In the genomic region with DNA sequence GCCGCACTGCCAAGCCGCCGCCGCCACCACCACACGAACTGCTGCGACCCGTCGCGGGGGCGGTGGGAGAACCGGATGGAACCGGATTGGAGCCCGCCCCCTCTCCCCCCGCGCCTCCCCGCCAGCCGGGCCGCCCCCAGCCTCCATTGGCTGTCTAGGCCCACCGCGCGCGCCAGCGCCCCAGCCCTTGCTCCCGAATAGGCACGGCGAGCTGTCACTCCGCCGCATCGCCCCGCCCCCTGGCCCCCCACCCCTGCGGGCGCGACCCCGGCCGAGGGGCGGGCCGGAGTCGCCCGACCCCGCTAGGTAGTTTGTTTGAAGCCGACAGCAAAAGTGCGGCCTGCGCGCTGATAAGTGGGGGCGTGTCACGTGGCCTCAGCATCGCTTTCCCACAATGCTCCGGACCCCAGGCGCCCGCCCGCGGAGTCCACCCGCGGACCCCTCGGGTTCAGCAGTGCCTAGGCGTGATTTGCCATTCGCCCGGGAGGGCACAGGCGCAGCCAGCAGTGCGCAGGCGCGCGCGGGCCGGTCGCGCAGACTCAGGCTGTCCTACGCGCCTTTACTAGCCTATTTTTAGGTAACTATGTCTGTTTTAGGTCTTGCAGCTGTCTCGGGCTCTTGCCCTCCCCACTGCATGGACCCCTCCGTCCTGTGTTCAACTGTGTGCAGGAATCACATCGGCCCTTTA, we compare ENCODE assay signal across 7 mouse cellular contexts. TPM values are rescaled to one million over a fixed set of nuclear protein-coding genes. Genes with fewer than 3 reads are reported as not detected.
DNase-seq lines count a peak whose midpoint lies in the region; ATAC-seq lines count a peak whose summit lies in the region.

TSS of gene Hmgn1 (minus strand) at position 73 of the 688 bp plus-strand sequence.

- H3K4me1 ChIP-seq in embryonic facial prominence, embryonic 11.5 days (ENCODE audit: control insufficient read depth, insufficient read depth, low read length) = no peaks in the 10 kb centered on the region
- H3K4me1 ChIP-seq in limb, embryonic 11.5 days (ENCODE audit: control insufficient read depth, insufficient read depth, low read length) = peaks cover 9% of the 10 kb centered on the region
- peaks cover 21% of the 10 kb centered on the region for H3K4me1 ChIP-seq in midbrain, embryonic 14.5 days (ENCODE audit: control insufficient read depth, insufficient read depth, low read length)

- H3K27ac ChIP-seq in embryonic facial prominence, embryonic 11.5 days (replicated peaks; ENCODE audit: low read depth, low read length) = peak within 1 kb of the TSS; percentile 94
- H3K27ac ChIP-seq in limb, embryonic 11.5 days (replicated peaks; ENCODE audit: low read depth, low read length) = peak within 1 kb of the TSS; percentile 94
- peak within 1 kb of the TSS; percentile 99 for H3K27ac ChIP-seq in midbrain, embryonic 14.5 days (replicated peaks; ENCODE audit: low read depth, low read length)

- peak; percentile 96 for ATAC-seq in embryonic facial prominence, embryonic 11.5 days (replicated peaks; ENCODE audit: insufficient number of reproducible peaks, low FRiP score, low TSS enrichment, low read depth)
- peak; percentile 97 for ATAC-seq in limb, embryonic 11.5 days (ENCODE audit: insufficient number of reproducible peaks, low FRiP score, low TSS enrichment, low read depth)
- ATAC-seq in midbrain, embryonic 14.5 days (ENCODE audit: low FRiP score, low TSS enrichment) = peak; percentile 98

- peaks cover 21% of the 10 kb centered on the region for H3K36me3 ChIP-seq in embryonic facial prominence, embryonic 11.5 days (replicated peaks; ENCODE audit: control insufficient read depth, insufficient read depth, low read depth, low read length)
- H3K36me3 ChIP-seq in limb, embryonic 11.5 days (ENCODE audit: control insufficient read depth, insufficient read depth, low read length) = peaks cover 17% of the 10 kb centered on the region
- H3K36me3 ChIP-seq in midbrain, embryonic 14.5 days (ENCODE audit: control insufficient read depth, insufficient read depth, low read length) = peaks cover 36% of the 10 kb centered on the region

- peak within 1 kb of the TSS; percentile 67 for H3K4me2 ChIP-seq in embryonic facial prominence, embryonic 11.5 days (ENCODE audit: low read depth, low read length)
- H3K4me2 ChIP-seq in limb, embryonic 11.5 days (ENCODE audit: low read depth, severe bottlenecking) = peak within 1 kb of the TSS; percentile 72
- H3K4me2 ChIP-seq in midbrain, embryonic 14.5 days (ENCODE audit: low read length) = peak within 1 kb of the TSS; percentile 75

- peak within 1 kb of the TSS; percentile 99 for H3K9ac ChIP-seq in embryonic facial prominence, embryonic 11.5 days (replicated peaks; ENCODE audit: low read length)
- peak within 1 kb of the TSS; percentile 99 for H3K9ac ChIP-seq in limb, embryonic 11.5 days (ENCODE audit: low read length)
- H3K9ac ChIP-seq in midbrain, embryonic 14.5 days (replicated peaks; ENCODE audit: low read length) = peak within 1 kb of the TSS; percentile 97

- no peaks in the 10 kb centered on the region for H3K27me3 ChIP-seq in embryonic facial prominence, embryonic 11.5 days (ENCODE audit: control insufficient read depth, insufficient read depth, low read length)
- H3K27me3 ChIP-seq in limb, embryonic 11.5 days (ENCODE audit: control insufficient read depth, insufficient read depth, low read length) = no peaks in the 10 kb centered on the region
- H3K27me3 ChIP-seq in midbrain, embryonic 14.5 days (ENCODE audit: control insufficient read depth, insufficient read depth, low read length) = no peaks in the 10 kb centered on the region

- 0% methylated on average over 54 of the region's 72 CpGs for WGBS in embryonic facial prominence, embryonic 11.5 days
- under 1% methylated on average over 66 of the region's 72 CpGs for WGBS in limb, embryonic 11.5 days
- WGBS in midbrain, embryonic 14.5 days = under 1% methylated on average over 69 of the region's 72 CpGs

- H3K9me3 ChIP-seq in embryonic facial prominence, embryonic 11.5 days (replicated peaks; ENCODE audit: control insufficient read depth, low read length) = no peaks in the 10 kb centered on the region
- no peaks in the 10 kb centered on the region for H3K9me3 ChIP-seq in limb, embryonic 11.5 days (ENCODE audit: control insufficient read depth, low read length)
- H3K9me3 ChIP-seq in midbrain, embryonic 14.5 days (ENCODE audit: control insufficient read depth, low read length) = no peaks in the 10 kb centered on the region

- DNase-seq in adrenal gland, postnatal 14 days = peak; percentile 99
- DNase-seq in embryonic facial prominence, embryonic 11.5 days (ENCODE audit: low spot score) = peak; percentile 98
- peak; percentile 100 for DNase-seq in heart, adult 11 months
- DNase-seq in kidney, adult 18-20 months = peak; percentile 95
- DNase-seq in limb, embryonic 11.5 days (ENCODE audit: low spot score) = peak; percentile 99
- peak; percentile 98 for DNase-seq in midbrain, embryonic 14.5 days
- peak; percentile 89 to 94 for DNase-seq in spleen, adult 18-20 months

- peak within 1 kb of the TSS; percentile 98 for H3K4me3 ChIP-seq in embryonic facial prominence, embryonic 11.5 days (ENCODE audit: low read depth, low read length)
- H3K4me3 ChIP-seq in limb, embryonic 11.5 days (ENCODE audit: low read depth, low read length) = peak within 1 kb of the TSS; percentile 98
- H3K4me3 ChIP-seq in midbrain, embryonic 14.5 days (replicated peaks; ENCODE audit: low read depth, low read length) = peak within 1 kb of the TSS; percentile 97

RNA-seq across cellular contexts. Expression of gene Hmgn1, which starts in this region (rescaled TPM):
- total RNA-seq in adrenal gland, postnatal 14 days (2021) = 234 and 260 TPM in 2 replicates
- 1,073 and 1,266 TPM in 2 replicates for polyA plus RNA-seq in embryonic facial prominence, embryonic 11.5 days (2014; fragmentation: Nextera tagmentation; extraction: Ambion mirVana)
- 1,125 and 1,150 TPM in 2 replicates for polyA plus RNA-seq in limb, embryonic 11.5 days (2014; fragmentation: Nextera tagmentation; extraction: Ambion mirVana)
- 371 and 462 TPM in 2 replicates for polyA plus RNA-seq in midbrain, embryonic 14.5 days (2014; fragmentation: Nextera tagmentation; extraction: Ambion mirVana)

Comparison
In these comparisons a context has a peak if more than half of its experiments do, and no peak if none do; other contexts are left out.
1. Peak in every context shown above with its lines: DNase-seq, ATAC-seq, H3K4me3 ChIP-seq and H3K27ac ChIP-seq.